Mouse (Mus musculus) heart, embryonic 12.5 days (tissue): ENCODE measurements at regions not wholly inside any gene's neighbourhood (a gene's known extent, or its start where the extent isn't known, plus 50 kb on each side); places are given as distances from the start of the nearest gene placed in this dataset.

Source experiments
- ATAC-seq: fragments of 200-750 bp; cut with Nextera tagmentation; 2 replicates; pipeline ENCODE4 v1.8.0; 2017; ENCODE audit warnings: moderate TSS enrichment, moderate library complexity; ENCODE audit not compliant: insufficient number of reproducible peaks, low FRiP score
- H3K27ac ChIP-seq: fragments of 300-500 bp; sonication (generic); 2 replicates; pipeline ENCODE4 v1.5.1; 2016; ENCODE audit warnings: mild to moderate bottlenecking, moderate library complexity; ENCODE audit not compliant: poor library complexity, severe bottlenecking
- H3K27me3 ChIP-seq: fragments of 300-500 bp; sonication (generic); replicated peaks from 2 replicates; pipeline ENCODE4 v1.6.1; 2016; ENCODE audit warnings: mild to moderate bottlenecking, moderate library complexity
- H3K36me3 ChIP-seq: fragments of 300-500 bp; sonication (generic); 2 replicates; pipeline ENCODE4 v1.6.1; 2016; ENCODE audit warnings: mild to moderate bottlenecking, moderate library complexity
- H3K4me1 ChIP-seq: fragments of 300-500 bp; sonication (generic); replicated peaks from 2 replicates; pipeline ENCODE4 v1.6.1; 2016; ENCODE audit warnings: mild to moderate bottlenecking
- H3K4me2 ChIP-seq: fragments of 300-500 bp; sonication (generic); 2 replicates; pipeline ENCODE4 v1.6.1; 2016; ENCODE audit warnings: mild to moderate bottlenecking, moderate library complexity
- H3K4me3 ChIP-seq: fragments of 300-500 bp; sonication (generic); 2 replicates; pipeline ENCODE4 v1.5.1; 2016; ENCODE audit warnings: mild to moderate bottlenecking
- H3K9ac ChIP-seq: fragments of 300-500 bp; sonication (generic); 2 replicates; pipeline ENCODE4 v1.6.1; 2016; ENCODE audit warnings: mild to moderate bottlenecking, moderate library complexity
- H3K9me3 ChIP-seq: fragments of 300-500 bp; sonication (generic); replicated peaks from 2 replicates; pipeline ENCODE4 v1.6.1; 2016; ENCODE audit warnings: mild to moderate bottlenecking, moderate library complexity
- WGBS: fragments of 180-500 bp; shearing (Covaris S2); methylation state at CpG from one replicate; pipeline ENCODE4 v1.1.7; 2016; 5-methylcytosine and 5-hydroxymethylcytosine counted together

GRCm38 (mm10) chr14:102248581-102248980 lies 518.8 kb downstream of the Lmo7 start:
- Histone ChIP-seq H3K27ac (no peak overlapping the region), H3K36me3 (no peaks in the 10 kb centered on the region), H3K9me3 (no peaks in the 10 kb centered on the region), H3K4me3 (no peak overlapping the region), H3K9ac (no peak overlapping the region), H3K27me3 (no peaks in the 10 kb centered on the region), H3K4me1 (0 out of 2 replicates have a peak, but pooled peaks cover 5% of the 10 kb centered on the region), H3K4me2 (no peak overlapping the region)
- WGBS: 80% methylated on average over 2 of the region's 2 CpGs
- ATAC-seq: no peak

GRCm38 (mm10) chr14:102248023-102248422 lies 518.3 kb downstream of the Lmo7 start:
- WGBS: 74% methylated on average over 5 of the region's 5 CpGs
- no peak overlapping the region for H3K27ac ChIP-seq
- 0 out of 2 replicates have a peak, but pooled peaks cover 5% of the 10 kb centered on the region for H3K4me1 ChIP-seq
- H3K4me2 ChIP-seq: no peak overlapping the region
- no peak overlapping the region for H3K4me3 ChIP-seq
- no peak overlapping the region for H3K9ac ChIP-seq
- no peaks in the 10 kb centered on the region for H3K9me3 ChIP-seq
- no peak for ATAC-seq
- no peaks in the 10 kb centered on the region for H3K27me3 ChIP-seq
- no peaks in the 10 kb centered on the region for H3K36me3 ChIP-seq

GRCm38 (mm10) chr14:102243806-102244536 lies 514.2 kb downstream of the Lmo7 start:
- no peak overlapping the region for H3K27ac ChIP-seq
- no peaks in the 10 kb centered on the region for H3K36me3 ChIP-seq
- 0 out of 2 replicates have a peak, but pooled peaks cover 5% of the 10 kb centered on the region for H3K4me1 ChIP-seq
- H3K4me2 ChIP-seq: no peak overlapping the region
- no peak overlapping the region for H3K9ac ChIP-seq
- no peaks in the 10 kb centered on the region for H3K27me3 ChIP-seq
- no peak for ATAC-seq
- WGBS: 35% methylated on average over 4 of the region's 4 CpGs
- no peaks in the 10 kb centered on the region for H3K9me3 ChIP-seq
- no peak overlapping the region for H3K4me3 ChIP-seq

- Histone ChIP-seq H3K4me1 (peaks cover 4% of the 10 kb centered on the region; the same call in 1 of the 2 replicates), H3K4me2 (no peak overlapping the region), H3K27me3 (no peaks in the 10 kb centered on the region), H3K36me3 (no peaks in the 10 kb centered on the region), H3K4me3 (no peak overlapping the region), H3K9me3 (no peaks in the 10 kb centered on the region), H3K27ac (no peak overlapping the region), H3K9ac (no peak overlapping the region)
- no peak for ATAC-seq
- 44% methylated on average over 7 of the region's 7 CpGs for WGBS
These were observed 487.0 kb downstream of the Lmo7 start for GRCm38 (mm10) chr14:102216581-102217368.

GRCm38 (mm10) chr14:102215267-102215964 lies 485.7 kb downstream of the Lmo7 start:
- no peak overlapping the region for H3K27ac ChIP-seq
- no peak for ATAC-seq

GRCm38 (mm10) chr14:102212079-102212478 lies 482.3 kb downstream of the Lmo7 start:
- H3K9ac ChIP-seq: no peak overlapping the region
- peaks cover 8% of the 10 kb centered on the region; the same call in 1 of the 2 replicates for H3K4me1 ChIP-seq
- 87% methylated on average over 2 of the region's 2 CpGs for WGBS
- H3K9me3 ChIP-seq: no peaks in the 10 kb centered on the region
- no peak for ATAC-seq
- no peaks in the 10 kb centered on the region for H3K36me3 ChIP-seq
- H3K4me3 ChIP-seq: no peak overlapping the region
- H3K27ac ChIP-seq: no peak overlapping the region
- H3K4me2 ChIP-seq: no peak overlapping the region
- H3K27me3 ChIP-seq: no peaks in the 10 kb centered on the region

More at GRCm38 (mm10) chr14:102215267-102215964, 485.7 kb downstream of the Lmo7 start:
- Histone ChIP-seq H3K4me3 (no peak overlapping the region), H3K9me3 (no peaks in the 10 kb centered on the region), H3K9ac (no peak overlapping the region), H3K36me3 (no peaks in the 10 kb centered on the region), H3K4me2 (no peak overlapping the region), H3K4me1 (peaks cover 4% of the 10 kb centered on the region; the same call in 1 of the 2 replicates), H3K27me3 (no peaks in the 10 kb centered on the region)
- WGBS: 73% methylated on average over 4 of the region's 4 CpGs

GRCm38 (mm10) chr14:102204881-102205671 lies 475.3 kb downstream of the Lmo7 start:
- no peak for ATAC-seq
- H3K27ac ChIP-seq: no peak overlapping the region

GRCm38 (mm10) chr14:102199430-102199829 lies 469.7 kb downstream of the Lmo7 start:
- Histone ChIP-seq H3K9ac (no peak overlapping the region), H3K4me3 (no peak overlapping the region), H3K9me3 (no peaks in the 10 kb centered on the region), H3K4me1 (no peaks in the 10 kb centered on the region), H3K36me3 (no peaks in the 10 kb centered on the region), H3K4me2 (no peak overlapping the region), H3K27ac (no peak overlapping the region), H3K27me3 (no peaks in the 10 kb centered on the region)
- 69% methylated on average over 6 of the region's 6 CpGs for WGBS
- no peak for ATAC-seq

More at GRCm38 (mm10) chr14:102204881-102205671, 475.3 kb downstream of the Lmo7 start:
- Histone ChIP-seq H3K9ac (no peak overlapping the region), H3K9me3 (no peaks in the 10 kb centered on the region), H3K4me3 (no peak overlapping the region), H3K4me2 (no peak overlapping the region), H3K4me1 (0 out of 2 replicates have a peak, but pooled peaks cover 6% of the 10 kb centered on the region), H3K36me3 (no peaks in the 10 kb centered on the region), H3K27me3 (no peaks in the 10 kb centered on the region)
- WGBS: 82% methylated on average over 10 of the region's 10 CpGs

- 38% methylated on average over 1 of the region's 1 CpGs for WGBS
- H3K4me3 ChIP-seq: no peak overlapping the region
- H3K4me1 ChIP-seq: no peaks in the 10 kb centered on the region
- H3K9me3 ChIP-seq: no peaks in the 10 kb centered on the region
- H3K9ac ChIP-seq: no peak overlapping the region
- ATAC-seq: no peak
- H3K27me3 ChIP-seq: no peaks in the 10 kb centered on the region
- no peak overlapping the region for H3K27ac ChIP-seq
- no peak overlapping the region for H3K4me2 ChIP-seq
- H3K36me3 ChIP-seq: no peaks in the 10 kb centered on the region
These were observed 461.0 kb downstream of the Lmo7 start for GRCm38 (mm10) chr14:102190786-102191185.

- no peak for ATAC-seq
- Histone ChIP-seq H3K4me3 (no peak overlapping the region), H3K4me1 (no peaks in the 10 kb centered on the region), H3K9ac (no peak overlapping the region), H3K9me3 (no peaks in the 10 kb centered on the region), H3K4me2 (no peak overlapping the region), H3K27ac (no peak overlapping the region), H3K27me3 (no peaks in the 10 kb centered on the region), H3K36me3 (no peaks in the 10 kb centered on the region)
- 75% methylated on average over 3 of the region's 3 CpGs for WGBS
These were observed 451.5 kb downstream of the Lmo7 start for GRCm38 (mm10) chr14:102181269-102181668.
